Mouse (Mus musculus) cerebral cortex, adult 2 months (tissue): ENCODE measurements around the gene Cplx2.

Experiments
- WGBS: fragments of 180-500 bp; shearing (Covaris S2); methylation state at CpG from one replicate; pipeline ENCODE4 v1.1.7; 2018; 5-methylcytosine and 5-hydroxymethylcytosine counted together

The Cplx2 gene

GRCm38 (mm10) chr13:54403224-54404070 is 32.3 kb downstream of the Cplx2 start:
- 68% methylated on average over 17 of the region's 17 CpGs for WGBS

GRCm38 (mm10) chr13:54404205-54404604 is 33.1 kb downstream of the Cplx2 start:
- 68% methylated on average over 3 of the region's 3 CpGs for WGBS

- 44% methylated on average over 2 of the region's 2 CpGs for WGBS
Observed at GRCm38 (mm10) chr13:54405805-54406204, 34.7 kb downstream of the Cplx2 start.

DNA sequence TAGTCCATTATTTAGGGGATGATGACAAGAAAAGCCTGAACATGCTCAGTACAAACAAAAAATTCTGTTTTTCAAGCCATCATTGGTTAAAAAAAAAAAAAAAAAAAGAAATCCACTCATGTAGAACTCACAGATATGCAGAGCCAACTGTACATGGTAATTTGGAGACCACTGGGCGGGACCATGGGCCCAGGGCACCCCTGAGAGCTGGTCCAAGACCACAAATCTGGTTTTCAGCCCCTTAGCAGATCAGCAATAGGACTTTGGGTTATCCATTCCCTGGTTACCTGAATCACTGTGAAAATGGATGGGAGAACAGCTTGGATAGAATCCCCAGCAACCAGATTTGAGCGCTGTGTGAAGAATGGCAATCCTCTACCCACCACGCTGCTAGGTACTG is 40.5 kb downstream of the Cplx2 start:
- 86% methylated on average over 3 of the region's 3 CpGs for WGBS

- WGBS: 19% methylated on average over 7 of the region's 7 CpGs
Observed at GRCm38 (mm10) chr13:54412236-54412635, 41.1 kb downstream of the Cplx2 start.

GRCm38 (mm10) chr13:54412721-54413120 is 41.6 kb downstream of the Cplx2 start:
- 78% methylated on average over 4 of the region's 4 CpGs for WGBS

DNA sequence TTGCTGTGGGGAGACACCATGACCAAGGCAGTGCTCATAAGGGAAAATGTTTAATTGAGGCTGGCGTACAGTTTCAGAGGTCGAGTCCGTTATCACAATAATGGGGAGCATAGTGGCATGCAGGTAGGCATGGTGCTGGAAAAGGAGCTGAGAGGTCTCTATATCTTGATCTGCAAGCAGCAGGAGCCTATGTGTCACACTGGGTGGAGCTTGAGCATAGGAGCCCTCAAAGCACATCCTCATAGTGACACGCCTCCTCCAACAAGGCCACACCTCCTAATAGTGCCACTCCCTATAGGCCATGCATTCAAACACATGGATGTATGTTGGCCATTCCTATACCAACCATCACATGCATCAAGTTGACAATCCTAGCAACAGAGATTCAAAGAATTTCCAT is 43.9 kb downstream of the Cplx2 start:
- 94% methylated on average over 4 of the region's 4 CpGs for WGBS

- 60% methylated on average over 10 of the region's 10 CpGs for WGBS
Observed at GRCm38 (mm10) chr13:54418781-54419327, 47.7 kb downstream of the Cplx2 start.

DNA sequence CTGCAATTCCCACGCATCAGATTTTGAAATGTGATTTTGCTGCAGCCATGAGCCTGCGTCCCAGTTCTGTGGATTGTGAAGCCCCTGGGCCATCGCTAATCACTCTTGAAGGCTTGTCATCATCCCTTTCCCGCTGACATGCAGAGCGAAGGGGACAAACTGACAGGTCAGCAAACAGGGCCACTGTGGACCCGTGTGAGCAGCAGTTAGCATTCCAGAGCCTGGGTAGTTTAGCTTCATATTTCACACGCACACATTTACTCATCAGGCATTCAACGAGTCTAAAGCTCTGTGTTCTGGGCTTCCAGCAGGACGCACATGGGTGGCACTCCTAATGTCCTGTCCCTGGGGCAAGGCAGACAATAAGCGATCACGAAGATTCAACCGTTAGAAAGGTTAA is 49.1 kb downstream of the Cplx2 start:
- whole genome bisulfite sequencing: 94% methylated on average over 12 of the region's 12 CpGs

- WGBS: 47% methylated on average over 2 of the region's 2 CpGs
Observed at GRCm38 (mm10) chr13:54425269-54425668, 54.1 kb downstream of the Cplx2 start.

GRCm38 (mm10) chr13:54426781-54427655 is 55.9 kb downstream of the Cplx2 start:
- WGBS: 71% methylated on average over 10 of the region's 10 CpGs

- 56% methylated on average over 3 of the region's 3 CpGs for WGBS
Observed at GRCm38 (mm10) chr13:54428771-54429170, 57.6 kb downstream of the Cplx2 start.

- WGBS: 75% methylated on average over 2 of the region's 2 CpGs
Observed at GRCm38 (mm10) chr13:54430051-54430450, 58.9 kb downstream of the Cplx2 start.

GRCm38 (mm10) chr13:54431161-54431560 is 60.0 kb downstream of the Cplx2 start:
- WGBS: 84% methylated on average over 9 of the region's 9 CpGs
